Mouse (Mus musculus) CH12.LX (cell line): ENCODE measurements around the gene Znrf4.

ENCODE experiments used
- CTCF ChIP-seq, 2 experiments: IDR thresholded peaks in 1 of 2; conservative IDR thresholded peaks in 1 of 2; 2 replicates each; pipeline ENCODE4 v1.5.1; 2011 to 2012; ENCODE audit warnings: low read depth in 2 of 2, low read length in 2 of 2, improper control_type of control experiment in 1 of 2, inconsistent platforms in 1 of 2, mild to moderate bottlenecking in 1 of 2, moderate library complexity in 1 of 2
- E2F4 ChIP-seq: IDR thresholded peaks from 2 replicates; pipeline ENCODE4 v1.6.1; 2011; ENCODE audit warnings: low read depth, low read length, improper control_type of control experiment; ENCODE audit not compliant: insufficient replicate concordance
- MYC ChIP-seq: IDR thresholded peaks from 2 replicates; pipeline ENCODE4 v1.6.1; 2011; ENCODE audit warnings: low read depth, mild to moderate bottlenecking, improper control_type of control experiment, low read length
- POLR2AphosphoS2 ChIP-seq: IDR thresholded peaks from 2 replicates; pipeline ENCODE4 v1.6.1; 2011; ENCODE audit warnings: low read depth, low read length, improper control_type of control experiment
- ZKSCAN1 ChIP-seq: IDR thresholded peaks from 2 replicates; pipeline ENCODE4 v1.6.1; 2012; ENCODE audit warnings: low read depth, inconsistent platforms, low read length, improper control_type of control experiment, borderline replicate concordance
- ZNF384 ChIP-seq: IDR thresholded peaks from 2 replicates; pipeline ENCODE4 v1.6.1; 2012; ENCODE audit warnings: low read depth, low read length, improper control_type of control experiment, inconsistent platforms

DNA sequence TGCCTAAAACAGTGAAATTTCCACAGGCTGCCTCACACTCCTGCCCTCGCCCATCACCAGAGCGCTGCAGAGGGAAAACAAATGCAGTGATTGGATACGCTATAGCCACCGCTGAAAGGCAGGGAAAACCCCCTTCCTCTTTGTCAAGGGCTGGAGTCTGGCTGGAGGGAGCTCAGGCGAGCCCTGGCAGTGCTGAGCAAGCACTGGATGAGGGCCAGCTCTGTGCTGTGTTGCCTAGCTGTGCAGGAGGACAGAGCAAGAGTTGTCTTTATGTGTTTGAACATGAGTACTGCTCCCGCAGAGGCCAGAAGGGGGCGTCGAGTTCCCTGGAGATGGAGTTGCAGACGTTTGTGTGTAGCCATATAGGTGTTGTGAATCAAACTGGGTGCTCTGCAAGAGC is 9.7 kb downstream of the Znrf4 start:
- no peak for TF ChIP-seq ZNF384
- peak in 1 of 2 experiments; percentile 17; a peak in 1 of 4 replicates for TF ChIP-seq CTCF (conservative IDR thresholded peaks at IDR 0.05 in 1 of 2, IDR thresholded peaks at IDR 0.05 in 1 of 2; ENCODE audit: low read depth in 2 of 2, low read length in 2 of 2)
- no peak for TF ChIP-seq ZKSCAN1
- no peak for TF ChIP-seq MYC
- TF ChIP-seq E2F4 = no peak
- no peak for TF ChIP-seq POLR2AphosphoS2
